Mouse (Mus musculus): Measurements from ENCODE around the gene Cables2.

DNA sequence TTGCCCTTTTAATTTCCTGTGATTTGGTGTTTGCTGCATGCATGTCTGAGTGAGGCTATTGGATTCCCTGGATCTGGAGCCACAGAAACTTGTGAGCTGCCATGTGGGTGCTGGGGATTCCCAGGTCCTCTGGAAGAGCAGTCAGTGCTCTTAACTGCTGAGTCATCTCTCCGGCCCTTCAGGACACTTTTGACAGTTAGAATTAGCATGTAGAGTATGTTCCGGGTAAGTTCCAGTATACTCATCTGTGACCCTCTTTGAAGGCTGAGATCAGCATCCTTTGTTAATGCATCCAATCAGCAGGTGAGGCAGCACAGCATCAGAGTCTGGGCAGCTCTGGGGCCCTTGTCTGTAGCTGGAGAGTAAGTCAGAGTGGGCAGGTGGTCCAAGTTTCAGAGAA lies 27.0 kb upstream of the Cables2 start:
- TF ChIP-seq HCFC1 (IDR thresholded peaks at IDR 0.05; ENCODE audit: borderline replicate concordance, insufficient read depth, low read length) (no peak), CHD2 (IDR thresholded peaks at IDR 0.05; ENCODE audit: low read depth, low read length) (no peak), ZNF384 (IDR thresholded peaks at IDR 0.05; ENCODE audit: low read depth, low read length) (no peak), ZC3H11A (IDR thresholded peaks at IDR 0.05; ENCODE audit: borderline replicate concordance, low read depth, low read length) (no peak), MAFK (IDR thresholded peaks at IDR 0.05; ENCODE audit: insufficient read depth, low read depth, low read length) (peak; percentile 59)

All from ES-E14 (cell line).